Mouse (Mus musculus) MEL (cell line): ENCODE data around the gene 9430097D07Rik. TPM values are rescaled to one million over a fixed set of nuclear protein-coding genes. Genes with fewer than 3 reads are reported as not detected.

Experiments
- DNase-seq: peaks from one replicate; pipeline ENCODE4 v3.0.0; 2011; ENCODE audit warnings: low read depth, low spot score
- H3K27ac ChIP-seq: 2 replicates; pipeline ENCODE4 v1.5.1; 2012; ENCODE audit warnings: low read depth, mild to moderate bottlenecking, control low read depth, low read length, moderate library complexity; ENCODE audit not compliant: control insufficient read depth
- H3K27me3 ChIP-seq, 2 experiments: fragments of 150-350 bp in 1 of 2; sonication (generic) in 1 of 2; 2 replicates each; pipeline ENCODE4 v1.6.1; 2012; ENCODE audit warnings: low read length in 2 of 2, mild to moderate bottlenecking in 2 of 2, improper control_type of control experiment in 1 of 2, moderate library complexity in 1 of 2; ENCODE audit not compliant: insufficient read depth in 2 of 2, control insufficient read depth in 1 of 2
- H3K36me3 ChIP-seq, 2 experiments: 2 replicates each; pipeline ENCODE4 v1.6.1; 2012 to 2014; ENCODE audit warnings: low read length in 2 of 2, improper control_type of control experiment in 1 of 2, inconsistent platforms in 1 of 2, mild to moderate bottlenecking in 1 of 2; ENCODE audit not compliant: insufficient read depth in 2 of 2, control insufficient read depth in 1 of 2
- H3K4me1 ChIP-seq, 2 experiments: fragments of 150-350 bp in 1 of 2; sonication (generic) in 1 of 2; 2 replicates each; pipeline ENCODE4 v1.6.1; 2012; ENCODE audit warnings: low read length in 2 of 2, improper control_type of control experiment in 1 of 2, mild to moderate bottlenecking in 1 of 2; ENCODE audit not compliant: insufficient read depth in 2 of 2, control insufficient read depth in 1 of 2
- H3K4me3 ChIP-seq, 2 experiments: fragments of 150-350 bp in 1 of 2; sonication (generic) in 1 of 2; 2 replicates each; pipeline ENCODE4 v1.5.1; 2012; ENCODE audit warnings: low read depth in 2 of 2, low read length in 2 of 2, mild to moderate bottlenecking in 2 of 2, moderate library complexity in 2 of 2, control low read depth in 1 of 2, improper control_type of control experiment in 1 of 2; ENCODE audit not compliant: control insufficient read depth in 1 of 2, insufficient read depth in 1 of 2
- H3K79me2 ChIP-seq: 2 replicates; pipeline ENCODE4 v1.6.1; 2012; ENCODE audit warnings: mild to moderate bottlenecking, low read length, moderate library complexity; ENCODE audit not compliant: control insufficient read depth, poor library complexity, insufficient read depth
- H3K9ac ChIP-seq: 2 replicates; pipeline ENCODE4 v1.6.1; 2012; ENCODE audit warnings: low read depth, mild to moderate bottlenecking, control low read depth, low read length, moderate library complexity; ENCODE audit not compliant: control insufficient read depth, poor library complexity, severe bottlenecking
- H3K9me3 ChIP-seq: fragments of 150-350 bp; sonication (generic); replicated peaks from 2 replicates; pipeline ENCODE4 v1.6.1; 2012; ENCODE audit warnings: mild to moderate bottlenecking, low read length, improper control_type of control experiment, moderate library complexity; ENCODE audit not compliant: insufficient read depth
- CHD1 ChIP-seq: IDR thresholded peaks from 2 replicates; pipeline ENCODE4 v1.6.1; 2012; ENCODE audit warnings: low read depth, mild to moderate bottlenecking, inconsistent platforms, low read length, improper control_type of control experiment
- CTCF ChIP-seq, 3 experiments: IDR thresholded peaks in 2 of 3; conservative IDR thresholded peaks in 1 of 3; 2 replicates each; pipeline ENCODE4 v1.5.1; 2011 to 2012; ENCODE audit warnings: low read length in 3 of 3, low read depth in 2 of 3, mild to moderate bottlenecking in 2 of 3, improper control_type of control experiment in 1 of 3, inconsistent platforms in 1 of 3, mixed read lengths in 1 of 3, moderate library complexity in 1 of 3; ENCODE audit not compliant: control insufficient read depth in 1 of 3, insufficient read depth in 1 of 3, poor library complexity in 1 of 3, severe bottlenecking in 1 of 3
- ELF1 ChIP-seq: IDR thresholded peaks from 2 replicates; pipeline ENCODE4 v1.6.1; 2014; ENCODE audit warnings: low read depth, mild to moderate bottlenecking, inconsistent platforms, low read length, improper control_type of control experiment, moderate library complexity
- EP300 ChIP-seq, 2 experiments: IDR thresholded peaks; 2 replicates each; pipeline ENCODE4 v1.6.1; 2011; ENCODE audit warnings: improper control_type of control experiment in 2 of 2, low read length in 2 of 2, low read depth in 1 of 2, mild to moderate bottlenecking in 1 of 2
- ETS1 ChIP-seq: IDR thresholded peaks from 2 replicates; pipeline ENCODE4 v1.6.1; 2012; ENCODE audit warnings: low read depth, mild to moderate bottlenecking, inconsistent platforms, low read length, improper control_type of control experiment, moderate library complexity
- GATA1 ChIP-seq: IDR thresholded peaks from 2 replicates; pipeline ENCODE4 v1.6.1; 2011; ENCODE audit warnings: low read depth, low read length, improper control_type of control experiment
- HCFC1 ChIP-seq: IDR thresholded peaks from 2 replicates; pipeline ENCODE4 v1.6.1; 2012; ENCODE audit warnings: low read depth, mild to moderate bottlenecking, inconsistent platforms, low read length, improper control_type of control experiment, moderate library complexity
- KAT2A ChIP-seq: conservative IDR thresholded peaks from 2 replicates; pipeline ENCODE4 v1.6.1; 2012; ENCODE audit warnings: low read depth, low read length, improper control_type of control experiment, inconsistent platforms
- MAFK ChIP-seq: IDR thresholded peaks from 2 replicates; pipeline ENCODE4 v1.6.1; 2011; ENCODE audit warnings: low read depth, mild to moderate bottlenecking, low read length, improper control_type of control experiment, borderline replicate concordance
- MAX ChIP-seq: IDR thresholded peaks from 2 replicates; pipeline ENCODE4 v1.6.1; 2011; ENCODE audit warnings: low read length, improper control_type of control experiment
- MAZ ChIP-seq: IDR thresholded peaks from 2 replicates; pipeline ENCODE4 v1.6.1; 2012; ENCODE audit warnings: low read depth, mild to moderate bottlenecking, inconsistent platforms, low read length, improper control_type of control experiment
- MXI1 ChIP-seq: IDR thresholded peaks from 2 replicates; pipeline ENCODE4 v1.6.1; 2011; ENCODE audit warnings: mild to moderate bottlenecking, low read depth, low read length, improper control_type of control experiment
- NELFE ChIP-seq: IDR thresholded peaks from 2 replicates; pipeline ENCODE4 v1.6.1; 2011; ENCODE audit warnings: low read depth, low read length, improper control_type of control experiment
- NRF1 ChIP-seq: IDR thresholded peaks from 2 replicates; pipeline ENCODE4 v1.6.1; 2014; ENCODE audit warnings: low read depth, mild to moderate bottlenecking, inconsistent platforms, low read length, improper control_type of control experiment, moderate library complexity; ENCODE audit not compliant: poor library complexity, insufficient read depth, severe bottlenecking
- POLR2A ChIP-seq, 2 experiments: IDR thresholded peaks; 2 replicates each; pipeline ENCODE4 v1.6.1; 2011 to 2012; ENCODE audit warnings: low read length in 2 of 2, mild to moderate bottlenecking in 2 of 2, control low read depth in 1 of 2, improper control_type of control experiment in 1 of 2, low read depth in 1 of 2, moderate library complexity in 1 of 2; ENCODE audit not compliant: control insufficient read depth in 1 of 2, insufficient read depth in 1 of 2, poor library complexity in 1 of 2
- POLR2AphosphoS2 ChIP-seq: IDR thresholded peaks from 2 replicates; pipeline ENCODE4 v1.6.1; 2011; ENCODE audit warnings: low read length, improper control_type of control experiment
- POLR2AphosphoS5 ChIP-seq: IDR thresholded peaks from 2 replicates; pipeline ENCODE4 v1.6.1; 2012; ENCODE audit warnings: low read depth, borderline replicate concordance, mild to moderate bottlenecking, inconsistent platforms, low read length, moderate library complexity, mixed read lengths
- RAD21 ChIP-seq: IDR thresholded peaks from 2 replicates; pipeline ENCODE4 v1.6.1; 2011; ENCODE audit warnings: mild to moderate bottlenecking, low read depth, low read length, improper control_type of control experiment
- SIN3A ChIP-seq: IDR thresholded peaks from 2 replicates; pipeline ENCODE4 v1.6.1; 2012; ENCODE audit warnings: low read length, improper control_type of control experiment, inconsistent platforms
- TBP ChIP-seq: IDR thresholded peaks from 2 replicates; pipeline ENCODE4 v1.8.0; 2011; ENCODE audit warnings: low read depth, low read length, improper control_type of control experiment
- TCF12 ChIP-seq: IDR thresholded peaks from 2 replicates; pipeline ENCODE4 v1.6.1; 2014; ENCODE audit warnings: low read depth, mild to moderate bottlenecking, inconsistent platforms, low read length, improper control_type of control experiment, moderate library complexity
- ZC3H11A ChIP-seq: IDR thresholded peaks from 2 replicates; pipeline ENCODE4 v1.6.1; 2012; ENCODE audit warnings: low read depth, mild to moderate bottlenecking, inconsistent platforms, low read length, improper control_type of control experiment
- ZKSCAN1 ChIP-seq: IDR thresholded peaks from 2 replicates; pipeline ENCODE4 v1.6.1; 2012; ENCODE audit warnings: low read depth, mild to moderate bottlenecking, inconsistent platforms, low read length, improper control_type of control experiment, moderate library complexity
- ZMIZ1 ChIP-seq: IDR thresholded peaks from 2 replicates; pipeline ENCODE4 v1.6.1; 2012; ENCODE audit warnings: low read depth, mild to moderate bottlenecking, inconsistent platforms, low read length, improper control_type of control experiment, moderate library complexity
- polyA plus RNA-seq, 2 experiments: library from polyadenylated mRNA; stranded (reverse) in 1 of 2; unstranded in 1 of 2; fragments of >175 nt in 1 of 2; fragments of >200 nt in 1 of 2; gene quantifications; 2 replicates each; pipeline versions ENCODE4 v1.2.1 to v1.2.4; 2012; ENCODE audit warnings: low replicate concordance in 2 of 2, low read depth in 1 of 2; ENCODE audit not compliant: insufficient read length in 2 of 2, insufficient read depth in 1 of 2, missing spikeins in 1 of 2
- total RNA-seq: library from RNA; depleted of rRNA; stranded (reverse); fragments of 300-350 nt; gene quantifications from 2 replicates; pipeline ENCODE4 v1.2.3, GENCODE M21; 2012

9430097D07Rik gene
- total and polyA plus RNA-seq, 3 experiments, result 0.11 to 0.12 TPM; not detected in 1

GRCm38 (mm10) chr2:32586871-32587351, 11.4 kb upstream of the 9430097D07Rik start, which contains the start of gene St6galnac4:
Gene St6galnac4 (plus strand): TSS chr2:32587095.
- peaks cover 0 to 21% of the 10 kb centered on the region in 2 experiments; a peak in 3 of 4 replicates for H3K36me3 ChIP-seq
- peak; percentile 28; the same call in 1 of the 2 replicates for TF ChIP-seq POLR2AphosphoS2
- no peak for TF ChIP-seq MAFK
- TF ChIP-seq MAX, result 0 out of 2 replicates have a peak, but pooled peaks have one; percentile 7
- no peak for TF ChIP-seq RAD21
- no peak for TF ChIP-seq EP300 (IDR thresholded peaks at IDR 0.05; ENCODE audit: low read depth in 1 of 2, low read length in 2 of 2)
- TF ChIP-seq CTCF (IDR thresholded peaks at IDR 0.05 in 2 of 3, conservative IDR thresholded peaks at IDR 0.05 in 1 of 3; ENCODE audit: control insufficient read depth in 1 of 3, insufficient read depth in 1 of 3, low read depth in 2 of 3, low read length in 3 of 3, poor library complexity in 1 of 3, severe bottlenecking in 1 of 3), result peak in 2 of 3 experiments; percentile 44 to 66; a peak in 4 of 6 replicates
- peak; percentile 54; the same call in 1 of the 2 replicates for TF ChIP-seq SIN3A
- peak; percentile 66 for TF ChIP-seq MAZ
- TF ChIP-seq TBP, result 0 out of 2 replicates have a peak, but pooled peaks have one; percentile 9
- peak; percentile 76 to 82; a peak in 3 of 4 replicates for TF ChIP-seq POLR2A (IDR thresholded peaks at IDR 0.05; ENCODE audit: control insufficient read depth in 1 of 2, insufficient read depth in 1 of 2, low read depth in 1 of 2, low read length in 2 of 2, poor library complexity in 1 of 2)
- 0 out of 2 replicates have a peak, but pooled peaks have one; percentile 40 for TF ChIP-seq TCF12
- TF ChIP-seq NELFE, result peak; percentile 78
- no peak; the same call in 1 of the 2 replicates for TF ChIP-seq KAT2A
- peak; percentile 32; the same call in 1 of the 2 replicates for TF ChIP-seq ZMIZ1
- TF ChIP-seq NRF1, result peak; percentile 72
- H3K27me3 ChIP-seq, result no peaks in the 10 kb centered on the region
- peak within 1 kb of the TSS; percentile 61 for H3K27ac ChIP-seq
- peaks cover 32% of the 10 kb centered on the region for H3K79me2 ChIP-seq
- peaks cover 5 to 28% of the 10 kb centered on the region in 2 experiments; a peak in 3 of 4 replicates for H3K4me1 ChIP-seq
- DNase-seq, result peak; percentile 97
- peak within 1 kb of the TSS; percentile 94 for H3K9ac ChIP-seq
- H3K9me3 ChIP-seq, result no peaks in the 10 kb centered on the region
- peak within 1 kb of the TSS; percentile 91 to 98 for H3K4me3 ChIP-seq

- peaks cover 5 to 34% of the 10 kb centered on the region in 2 experiments; a peak in 3 of 4 replicates for H3K4me1 ChIP-seq
- H3K36me3 ChIP-seq, result peaks cover 0 to 22% of the 10 kb centered on the region in 2 experiments; a peak in 3 of 4 replicates
- DNase-seq, result no peak
- no peak overlapping the region for H3K4me3 ChIP-seq
- H3K9ac ChIP-seq, result no peak overlapping the region
- H3K79me2 ChIP-seq, result peaks cover 32% of the 10 kb centered on the region
- H3K27ac ChIP-seq, result no peak overlapping the region
- TF ChIP-seq ELF1 (no peak), POLR2AphosphoS5 (no peak), ZC3H11A (no peak), KAT2A (no peak), MAFK (no peak), SIN3A (no peak), TBP (no peak), POLR2AphosphoS2 (no peak), MXI1 (no peak), GATA1 (no peak), CHD1 (no peak), HCFC1 (no peak), ZKSCAN1 (no peak), ETS1 (no peak)
- H3K27me3 ChIP-seq, result no peaks in the 10 kb centered on the region
- no peaks in the 10 kb centered on the region for H3K9me3 ChIP-seq
Observed at GRCm38 (mm10) chr2:32585149-32585714, 9.7 kb upstream of the 9430097D07Rik start.
